Mouse (Mus musculus): ENCODE data around the gene Klhl12.
A peak's percentile ranks its signal among the peaks of the same experiment; 100 is the strongest.
"Not testable (repeated sequence)": the region's sequence is repeated elsewhere in the genome, so short reads cannot be mapped to it uniquely, and the experiment has no call there.

The Klhl12 gene

DNA sequence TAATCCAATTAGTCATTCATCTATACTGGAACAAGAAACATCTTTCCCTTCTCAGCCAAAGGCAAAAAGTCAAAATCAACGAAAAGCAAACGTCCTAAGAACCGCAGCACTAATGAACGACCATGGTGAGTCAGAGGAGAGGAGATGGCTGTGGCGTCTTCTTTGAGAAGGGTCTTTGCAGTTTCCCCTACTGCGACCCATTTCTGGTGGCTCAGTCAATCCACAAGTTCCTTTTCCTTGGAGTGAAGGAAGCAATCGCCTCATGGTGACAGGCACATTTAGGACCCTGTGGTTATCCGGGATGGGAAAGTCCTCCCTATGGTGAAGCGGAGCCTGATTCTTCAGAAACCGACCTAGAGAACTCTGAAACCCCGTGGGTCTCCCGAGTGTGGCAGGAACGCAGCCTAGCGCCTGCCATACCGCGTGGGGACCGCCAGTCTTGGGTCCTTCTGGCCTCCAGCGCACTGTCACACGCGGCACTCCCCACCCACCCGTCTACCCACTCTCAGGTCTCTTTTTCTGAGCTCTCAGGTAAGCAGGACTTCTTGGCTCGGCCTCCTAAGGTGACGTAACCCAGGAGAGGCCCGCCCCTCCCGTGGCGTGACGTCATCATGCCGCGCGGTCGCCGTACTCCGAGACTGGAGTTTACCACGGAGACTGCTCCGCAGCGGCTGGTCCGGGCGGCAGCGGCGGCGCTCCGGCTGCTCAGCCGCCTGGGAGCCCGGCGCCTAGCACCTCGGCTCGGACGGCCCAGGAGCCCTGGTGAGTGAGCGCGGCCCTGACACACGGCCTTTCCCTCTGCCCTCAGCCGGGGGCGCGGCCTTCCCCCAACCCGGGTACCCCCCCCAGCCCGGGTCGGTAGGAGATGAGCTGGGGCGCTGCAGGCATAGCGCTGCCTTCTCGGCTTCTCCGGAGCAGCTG, at the start of gene Klhl12:
TSS of gene Klhl12 (plus strand) at position 628 of the 921 bp plus-strand sequence.
- peak; percentile 99 for DNase-seq

DNA sequence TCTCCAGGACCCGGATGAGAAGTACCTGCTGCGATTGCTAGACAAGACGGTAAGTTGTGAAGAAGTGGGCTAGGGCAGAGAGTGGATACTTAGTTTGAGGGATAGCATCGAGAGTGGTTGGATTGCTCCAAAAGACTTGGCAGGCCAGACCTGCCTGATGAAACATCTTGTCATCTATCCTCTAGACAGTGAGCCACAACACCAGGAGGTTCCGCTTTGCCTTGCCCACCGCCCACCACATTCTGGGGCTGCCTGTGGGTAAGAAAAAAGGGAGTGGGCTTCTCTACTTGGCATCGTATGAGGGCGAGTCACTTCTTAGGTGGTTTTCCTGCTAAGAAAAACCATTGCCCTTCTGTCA, 48.9 kb upstream of the Klhl12 start:
- no peak for DNase-seq

DNA sequence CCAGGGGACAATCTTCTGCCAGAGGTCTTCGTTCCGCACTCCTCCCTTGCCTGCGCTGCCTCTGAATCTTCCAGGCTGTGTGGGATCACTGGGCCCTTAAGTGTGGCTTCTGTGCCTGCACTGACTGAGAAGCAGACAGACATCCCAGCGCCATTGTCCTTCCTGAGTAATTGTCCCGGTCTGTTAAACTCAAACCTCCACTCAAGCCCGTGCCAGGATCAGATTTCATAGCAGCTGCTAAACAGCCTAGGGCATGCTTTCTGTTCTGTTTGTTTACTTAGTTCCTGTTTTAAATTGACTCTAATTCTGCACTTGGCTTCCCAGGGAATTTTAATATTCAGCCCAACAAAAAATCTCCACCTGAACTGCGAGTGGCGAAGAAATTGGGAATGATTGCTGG, 47.3 kb upstream of the Klhl12 start:
- DNase-seq = no peak

DNA sequence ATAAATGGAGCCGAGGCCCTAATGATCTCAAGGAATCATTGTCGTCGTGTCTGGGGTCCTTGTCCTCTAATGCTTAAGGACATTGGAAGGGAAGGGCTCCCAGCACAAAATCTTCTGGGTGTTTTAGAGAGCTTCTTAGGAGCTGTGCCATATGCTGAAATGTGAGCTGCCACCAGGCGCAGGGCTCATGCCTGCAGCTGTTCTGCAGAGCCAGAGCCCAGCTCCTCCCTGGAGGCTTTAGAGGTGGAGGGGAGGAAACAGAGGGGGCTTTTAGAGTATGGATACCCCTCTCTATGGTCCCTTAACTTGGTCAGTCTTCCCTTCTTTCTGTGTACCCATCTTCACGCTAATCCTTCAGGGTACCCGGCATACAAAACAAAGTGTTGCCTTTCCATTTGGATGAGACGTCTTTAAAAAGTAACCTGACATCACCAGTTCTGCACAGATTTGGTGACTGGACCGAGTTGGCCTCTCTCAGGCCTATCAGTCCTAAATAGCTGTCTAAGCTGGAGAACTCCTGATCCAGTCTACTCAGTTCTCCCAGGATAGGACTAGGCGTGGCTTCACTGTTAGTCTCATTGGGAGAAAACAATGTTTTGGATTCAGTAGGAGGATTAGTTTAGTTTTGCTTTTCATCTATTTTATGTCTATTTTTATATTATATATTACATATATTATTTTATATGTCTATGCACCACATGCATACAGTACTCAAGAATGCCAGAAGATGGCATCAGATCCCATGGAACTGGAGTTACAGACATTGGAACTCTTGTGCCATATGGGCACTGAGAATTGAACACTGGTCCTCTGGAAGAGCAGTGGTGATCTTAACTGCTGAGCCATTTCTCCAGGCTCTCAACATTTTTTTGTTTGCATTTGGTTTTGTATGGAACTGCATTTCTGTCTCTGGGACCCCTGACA, 43.4 kb upstream of the Klhl12 start:
- no peak for DNase-seq

DNA sequence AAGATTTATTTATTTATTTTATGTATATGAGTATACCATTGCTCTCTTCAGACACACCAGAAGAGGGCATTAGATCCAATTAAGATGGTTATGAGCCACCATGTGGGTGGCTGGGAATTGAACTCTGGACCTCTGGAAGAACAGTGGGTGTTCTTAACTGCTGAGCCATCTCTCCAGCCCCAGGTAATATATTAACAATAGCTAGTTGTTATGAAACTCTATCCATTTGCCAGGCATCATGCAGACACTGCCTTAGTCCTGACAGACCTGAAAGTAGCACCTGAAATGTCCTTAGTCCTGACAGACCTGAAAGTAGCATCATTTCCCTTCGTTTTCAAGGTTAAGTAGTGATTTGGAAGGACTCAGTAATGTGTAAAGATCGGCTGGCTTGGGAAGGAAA, 41.3 kb upstream of the Klhl12 start:
- no peak for DNase-seq

DNA sequence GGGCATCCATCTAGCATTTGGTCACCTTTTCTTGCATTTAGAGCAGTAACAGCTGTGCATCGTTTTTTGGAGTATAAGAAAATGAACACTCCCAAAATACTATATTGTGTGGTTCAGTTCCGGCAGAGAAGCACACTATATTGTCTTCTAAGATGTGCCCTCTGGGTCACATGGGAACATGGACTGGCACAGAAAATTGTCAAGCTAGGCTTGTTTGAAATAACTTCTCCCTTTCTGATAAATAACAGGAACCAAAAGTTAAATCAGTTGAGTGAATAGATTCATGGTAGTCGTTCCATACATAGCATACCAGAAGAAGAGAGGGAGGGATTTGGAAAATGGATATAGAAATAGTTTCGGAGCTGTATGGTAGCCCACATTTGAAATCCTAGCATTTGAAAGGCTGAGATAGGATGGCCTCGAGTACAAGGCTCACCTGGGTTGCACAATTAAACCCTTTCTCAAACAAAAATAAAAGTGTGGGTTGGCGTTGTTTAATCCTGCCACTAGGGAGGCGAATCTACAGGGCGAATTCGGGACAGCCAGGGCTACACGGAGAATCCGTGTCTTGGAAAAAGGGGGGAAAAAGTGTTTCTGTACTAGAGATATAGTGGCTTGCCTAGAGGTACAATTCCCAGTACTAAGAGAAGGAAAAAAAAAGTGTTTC, 40.7 kb upstream of the Klhl12 start:
- no peak for DNase-seq

DNA sequence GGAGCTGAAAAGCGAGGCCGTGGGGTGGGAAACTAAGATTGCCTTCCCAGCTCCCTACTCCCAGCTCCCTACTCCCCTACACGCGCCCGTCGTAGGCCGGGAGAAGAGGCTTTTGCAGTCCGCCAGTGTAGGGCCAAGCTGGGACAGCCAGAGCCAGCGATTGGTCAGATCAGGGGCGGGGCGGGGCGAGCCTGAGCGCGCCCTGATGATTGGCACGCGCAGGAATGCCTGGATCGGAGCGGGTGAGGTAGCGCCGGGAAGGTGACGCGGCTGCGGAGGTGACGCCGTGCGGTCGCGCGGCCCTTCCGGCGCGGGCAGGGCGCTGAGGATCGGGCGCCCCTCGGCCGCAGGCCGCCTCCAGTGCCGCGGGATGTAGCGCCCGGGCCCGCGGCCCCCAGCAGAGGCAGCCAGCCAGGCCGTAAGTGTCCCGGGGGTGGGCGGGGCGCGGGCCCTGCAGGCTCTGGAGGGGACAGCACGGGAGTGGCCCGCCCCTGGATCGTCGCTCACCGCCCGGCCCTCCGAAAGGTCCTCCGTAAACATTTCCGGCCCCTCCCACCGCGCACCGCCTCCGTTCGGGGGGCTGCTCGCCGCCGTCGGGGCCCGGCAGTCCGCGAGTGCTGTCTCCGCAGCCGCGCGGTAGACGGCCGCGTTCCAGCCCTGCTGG, 40.0 kb upstream of the Klhl12 start, which contains the start of gene Adipor1:
TSS of gene Adipor1 (plus strand) at position 211 of the 664 bp plus-strand sequence.
- DNase-seq = peak; percentile 98 to 99

DNA sequence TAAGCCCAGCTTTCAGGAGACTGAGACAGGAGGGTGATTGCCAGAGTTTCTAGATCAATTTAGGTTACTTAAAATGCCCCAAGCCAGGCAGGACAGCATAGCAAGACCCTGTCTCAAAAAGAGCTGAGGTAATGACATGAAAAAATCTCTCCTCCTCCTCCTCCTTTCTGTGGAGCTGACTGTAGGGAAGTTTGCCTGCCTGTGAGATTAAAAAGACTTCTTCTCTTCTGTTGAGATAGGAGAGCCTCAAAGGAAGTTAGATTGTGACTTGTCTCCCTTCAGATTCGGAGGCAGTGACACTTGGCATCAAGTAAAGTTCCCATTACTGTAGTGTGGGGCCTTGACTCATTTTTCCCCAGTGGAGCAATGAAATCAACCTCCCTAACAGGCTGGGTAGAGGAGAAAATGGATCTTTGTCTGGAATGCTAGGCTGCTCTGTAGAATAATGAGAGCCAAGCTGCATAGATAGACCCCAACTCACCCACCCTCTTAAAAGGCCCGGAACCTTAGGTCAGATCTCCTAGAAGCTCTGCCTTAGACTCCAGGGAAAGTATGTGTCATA, 36.8 kb upstream of the Klhl12 start:
- no peak for DNase-seq

DNA sequence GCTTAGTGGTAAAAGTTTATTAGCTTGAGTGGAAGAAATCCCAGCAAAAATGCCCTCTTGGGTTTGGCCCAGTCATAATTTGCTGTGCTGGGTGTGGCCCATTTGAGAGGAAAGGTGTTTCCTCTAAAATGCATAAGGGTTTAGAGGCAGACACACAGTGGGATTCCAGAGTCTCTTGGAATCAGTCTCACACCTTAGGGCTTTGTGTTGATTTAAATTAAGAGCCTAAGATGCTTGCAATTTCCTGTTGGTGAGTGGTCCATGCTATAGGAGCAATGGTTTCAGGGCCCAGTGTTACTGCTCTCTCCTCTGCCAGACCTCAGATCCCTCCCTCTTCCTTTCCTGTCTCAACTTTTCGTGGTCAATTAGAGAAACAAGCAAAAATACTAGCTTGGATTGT, 36.2 kb upstream of the Klhl12 start:
- no peak for DNase-seq

DNA sequence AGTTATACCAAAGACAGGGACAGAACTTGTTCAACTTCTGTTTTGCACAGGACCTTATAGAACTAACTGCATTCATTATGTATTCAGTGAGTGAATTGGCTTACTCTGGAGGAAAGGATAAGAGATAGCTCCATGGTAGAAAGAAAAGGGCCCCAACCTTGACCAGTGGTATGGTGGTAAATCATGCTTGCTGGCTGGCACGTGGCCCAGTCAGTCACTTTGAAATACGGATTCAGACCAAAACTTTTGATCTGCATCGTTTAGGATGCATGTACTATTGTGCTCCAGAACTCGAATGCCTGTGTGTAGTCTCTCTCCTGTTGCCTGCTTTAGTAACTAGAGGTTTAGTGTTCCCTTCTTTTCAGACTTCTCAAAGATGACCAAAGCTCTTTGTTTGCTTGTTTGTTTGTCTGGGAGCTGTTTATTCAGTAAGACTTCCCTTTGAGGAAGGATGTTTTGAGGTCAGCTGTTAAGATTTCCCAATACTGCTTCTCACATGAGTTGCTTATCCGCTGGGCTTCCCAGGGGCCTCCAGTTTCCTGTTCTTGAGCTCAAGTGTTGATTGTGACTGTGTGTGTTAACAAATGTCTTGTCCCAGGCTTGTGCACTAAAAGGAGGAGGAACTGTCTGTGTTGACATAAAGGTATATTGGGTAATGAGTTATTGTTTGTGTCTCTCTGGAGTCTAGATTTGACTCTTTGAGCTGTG, 35.4 kb upstream of the Klhl12 start:
- no peak for DNase-seq

DNA sequence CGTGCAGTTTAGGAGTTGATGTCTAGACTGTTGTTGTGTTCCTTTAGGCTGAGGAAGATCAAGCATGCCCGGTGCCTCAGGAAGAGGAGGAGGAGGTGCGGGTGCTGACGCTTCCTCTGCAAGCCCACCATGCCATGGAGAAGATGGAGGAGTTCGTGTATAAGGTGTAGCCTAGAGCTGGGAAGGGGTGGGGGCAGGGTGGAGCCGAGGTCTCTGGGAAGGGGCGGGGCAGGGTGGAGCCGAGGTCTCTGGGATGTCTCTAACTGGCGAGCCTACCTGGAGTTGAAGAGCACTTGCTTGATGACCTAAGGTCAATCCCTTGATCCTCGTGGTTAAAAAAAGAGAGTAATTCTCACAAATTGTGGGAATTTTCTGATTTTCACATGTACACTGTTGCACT, 31.4 kb upstream of the Klhl12 start:
- no peak for DNase-seq

DNA sequence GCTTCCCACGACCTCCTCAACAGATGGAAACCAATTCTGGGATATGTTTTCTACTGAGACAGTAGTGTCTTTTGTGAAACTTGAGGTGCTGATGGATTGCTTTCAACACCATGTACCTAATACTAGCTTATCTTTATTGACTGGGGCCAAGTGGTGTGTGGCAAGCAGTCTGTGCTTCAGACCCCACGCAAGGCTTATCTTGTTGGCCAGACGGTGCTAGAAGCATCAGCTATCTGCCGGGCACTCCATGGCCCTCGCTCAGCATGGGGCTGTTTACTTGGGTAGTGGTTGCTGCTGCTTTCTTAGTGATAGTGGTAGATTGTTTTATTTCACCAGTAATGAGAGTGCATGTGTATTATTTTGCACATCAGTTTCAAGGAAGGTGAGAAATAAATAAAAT, 29.0 kb upstream of the Klhl12 start:
- DNase-seq = no peak

DNA sequence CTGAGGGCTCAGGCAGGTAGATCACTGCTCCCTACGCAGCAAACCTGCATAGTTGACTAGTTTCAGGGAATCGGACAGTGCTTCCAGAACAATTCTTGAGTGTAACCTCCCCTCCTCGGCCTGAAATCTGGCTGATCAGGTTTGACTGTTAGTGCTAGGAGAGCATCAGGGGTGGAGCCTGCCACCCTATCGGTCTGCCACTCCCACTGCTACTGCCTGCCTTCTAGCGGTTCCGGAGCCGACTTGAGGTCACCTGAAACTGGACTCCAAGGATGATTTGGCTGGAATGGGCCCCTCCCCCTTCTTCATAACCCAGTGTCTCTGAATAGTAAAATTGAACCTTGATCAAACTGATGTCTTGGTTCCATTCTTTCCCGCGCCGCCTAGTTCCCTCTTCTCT, 22.3 kb upstream of the Klhl12 start:
- no peak for DNase-seq

DNA sequence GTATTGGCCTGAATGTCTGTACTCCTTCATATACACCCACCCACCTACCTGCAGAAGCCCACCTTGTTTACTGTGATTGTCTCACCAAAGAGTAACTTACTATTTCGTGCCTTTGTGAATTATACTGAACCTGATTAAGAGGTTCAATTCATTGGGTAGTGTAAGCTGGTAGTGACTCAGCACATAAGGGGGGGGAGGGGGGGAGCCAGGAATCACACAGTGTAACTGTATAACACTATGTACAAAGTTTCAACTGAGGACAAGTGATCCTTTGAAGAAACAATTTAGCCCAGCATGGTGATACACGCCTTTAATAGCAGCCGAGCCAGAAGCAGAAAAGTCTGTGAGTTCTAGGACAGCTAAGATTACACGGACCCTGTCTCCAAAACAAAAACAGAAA, 21.9 kb upstream of the Klhl12 start:
- DNase-seq = no peak

DNA sequence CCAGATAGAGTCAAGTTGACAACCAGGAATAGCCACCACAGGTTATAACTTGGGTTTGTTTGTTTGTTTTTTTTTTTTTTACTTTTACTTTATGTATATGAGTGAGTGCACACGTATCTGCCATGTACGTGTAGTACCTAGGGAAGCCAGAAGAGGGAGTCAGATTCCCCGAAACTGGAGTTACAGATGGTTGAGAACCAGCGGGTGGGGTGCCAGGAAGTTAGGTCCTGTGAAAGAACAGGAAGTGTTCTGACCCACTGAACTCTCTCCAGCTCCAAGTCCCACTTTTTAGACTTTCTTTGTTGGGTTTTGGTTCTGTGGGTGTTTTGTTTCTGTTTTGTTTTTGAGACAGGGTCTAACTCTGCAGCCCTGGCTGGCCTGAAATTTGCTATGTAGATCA, 19.9 kb upstream of the Klhl12 start:
- DNase-seq = peak in 1 of 2 experiments; percentile 28

DNA sequence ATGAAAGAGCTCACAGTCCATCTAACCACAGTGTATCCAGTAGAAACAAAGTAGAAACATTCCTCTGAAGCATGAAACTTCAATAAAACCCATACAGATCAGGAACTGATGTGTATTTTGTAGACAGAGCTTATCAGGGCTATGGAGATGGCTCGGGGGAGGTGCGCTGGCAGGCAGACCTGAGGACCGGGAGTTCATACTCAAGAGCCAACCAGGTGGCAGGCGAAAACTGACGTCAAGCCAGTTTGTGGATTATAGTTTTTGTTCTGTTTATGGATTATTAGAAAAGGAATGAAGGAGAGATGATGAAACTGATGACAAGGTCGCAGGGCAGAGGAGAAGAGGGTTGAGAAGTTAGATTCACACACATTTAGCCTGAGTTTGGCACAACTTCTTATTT, 14.9 kb upstream of the Klhl12 start:
- no peak for DNase-seq

DNA sequence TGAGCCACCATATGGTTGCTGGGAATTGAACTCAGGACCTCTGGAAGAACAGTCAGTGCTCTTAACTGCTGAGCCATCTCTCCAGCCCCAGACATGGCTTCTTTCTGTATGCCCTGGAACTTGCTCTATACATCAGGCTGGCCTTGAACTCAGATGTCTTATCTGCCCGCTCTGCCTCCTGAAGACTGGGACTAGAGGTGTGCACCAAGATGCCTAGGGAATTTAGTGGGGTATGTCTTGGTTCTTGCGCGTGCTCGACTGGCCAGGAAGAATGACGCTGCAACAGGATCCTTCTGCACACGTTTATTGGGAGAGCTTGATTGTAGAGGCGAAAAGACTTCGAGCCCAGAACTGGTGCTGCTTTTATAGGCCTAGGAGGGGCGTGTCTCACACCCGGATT, 13.6 kb upstream of the Klhl12 start:
- DNase-seq = not testable (repeated sequence)

DNA sequence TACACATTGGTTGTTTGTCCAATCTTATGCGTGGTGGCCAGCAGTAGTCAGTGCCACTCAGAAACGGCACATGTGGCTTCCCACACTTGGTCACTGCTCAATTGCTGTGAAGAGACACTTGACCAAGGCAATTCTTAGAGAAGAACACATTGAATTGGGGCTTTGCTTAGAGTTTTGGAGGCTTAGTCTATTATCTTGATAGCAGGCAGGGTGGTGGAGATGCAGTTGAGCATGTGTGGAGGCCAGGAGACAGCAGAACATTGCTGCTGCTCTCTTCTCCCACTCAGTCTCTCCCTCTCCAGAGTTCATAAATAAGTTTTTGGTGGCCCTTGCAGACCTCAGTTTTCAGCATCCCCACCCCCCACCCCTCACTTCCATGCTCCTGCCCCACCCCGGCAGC, 12.9 kb upstream of the Klhl12 start:
- DNase-seq = no peak

DNA sequence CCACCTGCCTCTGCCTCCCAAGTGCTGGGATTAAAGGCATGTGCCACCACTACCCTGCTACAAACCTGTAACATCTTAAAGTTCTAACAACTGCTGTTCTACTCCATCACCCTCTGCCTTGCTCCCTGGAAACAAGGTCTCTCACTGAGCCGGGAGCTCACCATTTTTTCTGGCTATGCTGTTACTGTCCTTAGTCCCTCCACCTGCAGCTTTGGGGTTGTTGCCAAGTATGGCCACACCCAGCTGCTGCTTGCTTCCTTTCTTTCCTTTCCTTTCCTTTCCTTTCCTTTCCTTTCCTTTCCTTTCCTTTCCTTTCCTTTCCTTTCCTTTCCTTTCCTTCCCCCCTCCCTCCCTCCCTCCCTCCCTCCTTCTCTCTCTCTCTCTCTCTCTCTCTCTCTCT, 12.0 kb upstream of the Klhl12 start:
- DNase-seq = not testable (repeated sequence)

DNA sequence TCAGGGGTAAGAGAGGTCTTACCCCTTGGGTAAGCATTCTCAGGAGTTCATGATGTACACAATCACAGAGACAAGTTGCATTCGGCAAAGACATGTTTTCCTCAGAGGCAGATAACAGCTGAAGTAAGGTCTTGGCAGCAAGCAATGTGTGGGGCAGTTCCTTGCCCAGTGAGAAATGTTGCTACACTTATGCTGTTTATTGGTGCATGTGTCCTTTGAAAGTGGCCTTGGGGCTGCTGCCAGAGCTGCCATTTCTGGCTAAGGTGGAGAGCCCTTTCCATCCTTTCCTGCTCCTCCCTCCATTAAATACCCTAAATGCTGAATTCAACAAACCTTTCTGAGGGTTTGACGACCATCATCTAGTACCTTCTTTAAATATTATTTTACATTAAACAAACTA, 9.9 kb upstream of the Klhl12 start:
- DNase-seq = no peak

DNA sequence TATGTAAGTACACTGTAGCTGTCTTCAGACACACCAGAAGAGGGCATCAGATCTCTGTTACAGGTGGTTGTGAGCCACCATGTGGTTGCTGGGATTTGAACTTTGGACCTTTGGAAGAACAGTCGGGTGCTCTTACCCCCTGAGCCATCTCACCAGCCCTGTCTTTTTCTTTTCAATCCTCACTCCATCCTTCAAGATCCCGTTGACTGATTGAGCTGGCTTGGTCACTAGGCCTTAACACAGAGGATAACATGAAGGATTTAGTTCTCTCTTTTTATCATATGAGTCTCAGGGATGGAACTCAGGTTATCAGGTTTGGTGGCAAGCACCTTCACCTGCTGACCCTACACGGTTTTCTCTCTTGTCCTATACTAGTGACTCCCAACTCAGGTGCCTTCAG, 6.8 kb upstream of the Klhl12 start:
- DNase-seq = not testable (repeated sequence)

DNA sequence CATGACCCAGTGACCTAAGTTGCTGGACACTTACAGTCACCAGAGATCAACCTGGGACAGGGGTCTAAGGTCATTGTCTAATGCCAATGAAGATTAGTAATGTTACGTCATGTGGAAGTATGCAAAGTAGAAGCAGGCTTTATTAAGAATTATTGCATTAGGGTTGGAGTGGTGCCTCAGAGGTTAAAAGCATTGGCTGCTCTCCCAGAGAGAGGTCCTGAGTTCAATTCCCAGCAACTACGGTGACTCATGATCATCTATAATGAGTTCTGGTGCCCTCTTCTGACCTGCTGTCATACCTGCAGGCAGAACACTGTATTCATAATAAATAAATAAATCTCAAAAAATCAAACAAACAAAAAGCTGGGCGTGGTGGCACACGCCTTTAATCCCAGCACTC, 5.1 kb upstream of the Klhl12 start:
- no peak for DNase-seq
